Mouse (Mus musculus): ENCODE measurements around the gene Fam90a1a. TPM values are rescaled to one million over a fixed set of nuclear protein-coding genes. Genes with fewer than 3 reads are reported as not detected.

The Fam90a1a gene
- total and polyA plus RNA-seq, 2 experiments from 2014 or later, result not detected

DNA sequence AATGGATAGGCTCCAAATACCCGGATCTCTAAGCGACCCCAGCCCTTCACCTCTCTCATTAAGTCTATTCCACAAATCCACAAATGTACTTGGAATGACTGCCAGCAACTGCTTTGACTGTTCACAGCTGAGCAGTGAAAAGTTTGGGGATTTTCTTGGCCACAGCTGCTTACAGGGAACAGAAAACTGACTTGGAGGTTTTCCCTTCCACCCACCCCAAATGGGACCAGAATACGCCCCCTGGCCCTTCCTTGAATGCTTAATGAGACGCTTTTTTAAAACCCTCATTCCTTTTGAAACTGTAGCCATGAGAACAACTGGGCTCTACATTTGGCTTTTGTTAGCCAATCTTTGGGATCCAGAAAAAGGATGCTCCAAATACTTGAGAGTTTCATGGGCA is 19.7 kb downstream of the Fam90a1a start:
- H3K4me1 ChIP-seq (ENCODE audit: control insufficient read depth, insufficient read depth), result no peaks in the 10 kb centered on the region
- H3K27ac ChIP-seq (ENCODE audit: low read depth), result no peak overlapping the region
- no peak overlapping the region for H3K4me3 ChIP-seq (ENCODE audit: low read depth, low read length)
- TF ChIP-seq CTCF (IDR thresholded peaks at IDR 0.05; ENCODE audit: low read depth) (no peak), EP300 (IDR thresholded peaks at IDR 0.05; ENCODE audit: low read depth) (no peak)
- ATAC-seq (ENCODE audit: insufficient read depth, low read depth), result no peak
- H3K36me3 ChIP-seq (replicated peaks; ENCODE audit: control insufficient read depth, insufficient read depth, low read length), result no peaks in the 10 kb centered on the region
- no peak for DNase-seq (ENCODE audit: low spot score)
- WGBS, result 51% methylated on average over 4 of the region's 4 CpGs
- no peak overlapping the region for H3K4me2 ChIP-seq (ENCODE audit: low read depth, low read length)
- H3K9me3 ChIP-seq (replicated peaks; ENCODE audit: control insufficient read depth, low read length), result no peaks in the 10 kb centered on the region
- H3K27me3 ChIP-seq (ENCODE audit: control insufficient read depth, insufficient read depth, low read length), result no peaks in the 10 kb centered on the region
- no peak overlapping the region for H3K9ac ChIP-seq (replicated peaks; ENCODE audit: low read depth, low read length)

DNA sequence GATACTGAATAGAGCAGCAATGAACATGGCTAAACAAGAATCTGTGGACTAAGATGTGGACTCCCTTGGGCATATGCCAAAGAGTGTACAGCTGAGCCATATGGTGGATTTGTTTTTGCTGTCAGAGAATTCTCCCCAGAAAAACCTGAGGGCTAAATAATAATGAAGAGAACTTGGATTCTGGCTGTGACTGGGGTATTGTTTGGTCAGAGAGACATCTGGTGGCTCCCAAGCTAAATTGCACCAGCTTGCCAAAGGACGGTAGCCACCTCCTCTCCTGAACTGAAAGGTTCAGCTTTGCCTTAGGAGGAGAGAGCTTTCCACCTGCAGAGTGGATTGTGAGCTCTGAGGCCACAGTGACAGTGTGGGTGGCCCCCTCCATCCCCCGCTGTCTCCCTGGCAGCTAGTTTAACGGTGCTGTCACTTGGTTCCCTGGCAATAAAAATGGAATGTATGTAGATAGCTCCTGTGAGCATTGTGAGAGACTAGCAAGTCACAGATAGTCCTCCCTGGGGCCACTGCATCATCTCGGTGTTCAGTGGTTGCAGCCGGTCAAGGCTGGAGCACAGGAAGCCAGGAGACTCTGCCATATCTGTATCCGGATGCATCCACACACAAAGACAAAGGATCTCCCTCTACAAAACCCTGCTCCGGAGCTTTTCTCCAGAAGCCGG is 23.3 kb downstream of the Fam90a1a start:
- 54% methylated on average over 8 of the region's 8 CpGs for WGBS
- no peak overlapping the region for H3K4me2 ChIP-seq (ENCODE audit: low read depth, low read length)
- DNase-seq (ENCODE audit: low spot score), result no peak

DNA sequence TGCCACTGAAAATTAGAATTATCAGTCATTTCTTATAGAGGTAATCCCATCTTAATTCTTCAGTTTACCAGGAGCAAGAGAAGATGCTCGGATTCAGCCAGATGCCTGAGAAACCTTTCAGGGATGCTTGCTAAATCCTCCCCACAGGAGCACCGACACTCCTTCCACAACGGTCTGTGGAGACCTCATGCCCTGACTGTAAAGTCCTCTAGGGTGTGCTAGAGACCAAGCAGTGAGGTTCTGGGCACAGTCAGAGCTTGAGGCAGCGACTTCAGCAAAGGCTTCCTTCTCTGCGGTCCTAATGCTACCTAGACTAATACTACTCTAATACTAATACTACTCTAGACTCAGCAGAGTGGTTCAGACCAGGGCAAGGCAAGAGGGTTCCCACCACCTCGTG is 33.7 kb downstream of the Fam90a1a start:
- H3K9ac ChIP-seq (replicated peaks; ENCODE audit: low read depth, low read length), result no peak overlapping the region
- no peaks in the 10 kb centered on the region for H3K27me3 ChIP-seq (ENCODE audit: control insufficient read depth, insufficient read depth, low read length)
- no peak overlapping the region for H3K27ac ChIP-seq (ENCODE audit: low read depth)
- 17% methylated on average over 6 of the region's 6 CpGs for WGBS
- DNase-seq (ENCODE audit: low spot score), result peak; percentile 23
- no peaks in the 10 kb centered on the region for H3K36me3 ChIP-seq (replicated peaks; ENCODE audit: control insufficient read depth, insufficient read depth, low read length)
- H3K9me3 ChIP-seq (replicated peaks; ENCODE audit: control insufficient read depth, low read length), result no peaks in the 10 kb centered on the region
- TF ChIP-seq EP300 (IDR thresholded peaks at IDR 0.05; ENCODE audit: low read depth) (no peak), CTCF (IDR thresholded peaks at IDR 0.05; ENCODE audit: low read depth) (peak; percentile 83)
- peak; percentile 64 for ATAC-seq (ENCODE audit: insufficient read depth, low read depth)
- no peaks in the 10 kb centered on the region for H3K4me1 ChIP-seq (ENCODE audit: control insufficient read depth, insufficient read depth)
- no peak overlapping the region for H3K4me3 ChIP-seq (ENCODE audit: low read depth, low read length)
- no peak overlapping the region for H3K4me2 ChIP-seq (ENCODE audit: low read depth, low read length)

More for the DNA sequence above, 23.3 kb downstream of the Fam90a1a start:
- no peak for ATAC-seq (ENCODE audit: insufficient read depth, low read depth)
- H3K9ac ChIP-seq (replicated peaks; ENCODE audit: low read depth, low read length), result no peak overlapping the region
- TF ChIP-seq EP300 (IDR thresholded peaks at IDR 0.05; ENCODE audit: low read depth) (no peak), CTCF (IDR thresholded peaks at IDR 0.05; ENCODE audit: low read depth) (peak; percentile 33)
- H3K9me3 ChIP-seq (replicated peaks; ENCODE audit: control insufficient read depth, low read length), result no peaks in the 10 kb centered on the region
- H3K4me3 ChIP-seq (ENCODE audit: low read depth, low read length), result no peak overlapping the region
- no peaks in the 10 kb centered on the region for H3K27me3 ChIP-seq (ENCODE audit: control insufficient read depth, insufficient read depth, low read length)
- no peaks in the 10 kb centered on the region for H3K36me3 ChIP-seq (replicated peaks; ENCODE audit: control insufficient read depth, insufficient read depth, low read length)
- H3K27ac ChIP-seq (ENCODE audit: low read depth), result no peak overlapping the region
- no peaks in the 10 kb centered on the region for H3K4me1 ChIP-seq (ENCODE audit: control insufficient read depth, insufficient read depth)

- DNase-seq (ENCODE audit: low spot score) (peak; percentile 7), ATAC-seq (ENCODE audit: insufficient read depth, low read depth) (no peak)
- Histone ChIP-seq H3K4me2 (ENCODE audit: low read depth, low read length) (no peak overlapping the region), H3K4me3 (ENCODE audit: low read depth, low read length) (no peak overlapping the region), H3K36me3 (replicated peaks; ENCODE audit: control insufficient read depth, insufficient read depth, low read length) (no peaks in the 10 kb centered on the region), H3K27ac (ENCODE audit: low read depth) (no peak overlapping the region), H3K4me1 (ENCODE audit: control insufficient read depth, insufficient read depth) (no peaks in the 10 kb centered on the region), H3K9ac (replicated peaks; ENCODE audit: low read depth, low read length) (no peak overlapping the region), H3K9me3 (replicated peaks; ENCODE audit: control insufficient read depth, low read length) (no peaks in the 10 kb centered on the region), H3K27me3 (ENCODE audit: control insufficient read depth, insufficient read depth, low read length) (no peaks in the 10 kb centered on the region)
- TF ChIP-seq EP300 (IDR thresholded peaks at IDR 0.05; ENCODE audit: low read depth) (no peak), CTCF (IDR thresholded peaks at IDR 0.05; ENCODE audit: low read depth) (no peak)
- 36% methylated on average over 3 of the region's 3 CpGs for WGBS
Observed at GRCm38 (mm10) chr8:21995181-21995580, 36.7 kb downstream of the Fam90a1a start.

- TF ChIP-seq CTCF (IDR thresholded peaks at IDR 0.05; ENCODE audit: low read depth), result no peak
- Histone ChIP-seq H3K4me2 (ENCODE audit: low read depth, low read length) (no peak overlapping the region), H3K27ac (ENCODE audit: low read depth) (no peak overlapping the region), H3K36me3 (replicated peaks; ENCODE audit: control insufficient read depth, insufficient read depth, low read length) (no peaks in the 10 kb centered on the region), H3K9ac (replicated peaks; ENCODE audit: low read depth, low read length) (no peak overlapping the region), H3K27me3 (ENCODE audit: control insufficient read depth, insufficient read depth, low read length) (no peaks in the 10 kb centered on the region), H3K9me3 (replicated peaks; ENCODE audit: control insufficient read depth, low read length) (no peaks in the 10 kb centered on the region), H3K4me1 (ENCODE audit: control insufficient read depth, insufficient read depth) (no peaks in the 10 kb centered on the region), H3K4me3 (ENCODE audit: low read depth, low read length) (no peak overlapping the region)
- DNase-seq (ENCODE audit: low spot score), result no peak
- ATAC-seq (ENCODE audit: insufficient read depth, low read depth), result no peak
- WGBS, result 70% methylated on average over 14 of the region's 14 CpGs
Observed at GRCm38 (mm10) chr8:22004750-22005522, 46.4 kb downstream of the Fam90a1a start.
